Mouse (Mus musculus) WW6 (cell line): ENCODE results near the gene Ttc1.

Experiments used
- DNase-seq: peaks from one replicate; pipeline ENCODE4 v3.0.0-alpha.2; 2013; ENCODE audit warnings: low read depth, low spot score

Ttc1 gene

GRCm38 (mm10) chr11:43747233-43748226 lies at the start of gene Ttc1:
TSS of gene Ttc1 (minus strand) at chr11:43748008.
- peak; percentile 95 for DNase-seq

DNA sequence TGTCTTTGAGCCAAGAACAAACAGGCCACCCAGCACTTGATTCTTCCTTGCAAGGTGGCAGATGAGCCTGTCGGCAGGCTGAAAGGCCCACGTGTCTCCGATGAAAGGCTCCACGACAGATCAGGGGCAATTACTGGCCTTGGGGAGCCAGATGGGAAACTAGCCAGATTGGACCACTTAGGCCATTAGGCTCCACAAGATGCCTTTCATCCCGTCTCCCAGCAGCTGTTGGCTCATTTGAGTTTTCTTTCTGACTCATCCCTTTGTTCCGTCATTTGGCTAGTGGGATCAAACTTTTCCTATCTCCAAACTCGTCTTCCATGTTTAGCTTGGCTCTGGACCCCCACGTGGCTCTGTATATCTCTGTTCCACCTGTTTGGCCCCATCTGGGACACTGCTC lies 48.2 kb upstream of the Ttc1 start:
- no peak for DNase-seq

GRCm38 (mm10) chr11:43790446-43790845 lies 42.6 kb upstream of the Ttc1 start:
- DNase-seq, result no peak

GRCm38 (mm10) chr11:43783772-43784171 lies 36.0 kb upstream of the Ttc1 start:
- DNase-seq, result no peak

DNA sequence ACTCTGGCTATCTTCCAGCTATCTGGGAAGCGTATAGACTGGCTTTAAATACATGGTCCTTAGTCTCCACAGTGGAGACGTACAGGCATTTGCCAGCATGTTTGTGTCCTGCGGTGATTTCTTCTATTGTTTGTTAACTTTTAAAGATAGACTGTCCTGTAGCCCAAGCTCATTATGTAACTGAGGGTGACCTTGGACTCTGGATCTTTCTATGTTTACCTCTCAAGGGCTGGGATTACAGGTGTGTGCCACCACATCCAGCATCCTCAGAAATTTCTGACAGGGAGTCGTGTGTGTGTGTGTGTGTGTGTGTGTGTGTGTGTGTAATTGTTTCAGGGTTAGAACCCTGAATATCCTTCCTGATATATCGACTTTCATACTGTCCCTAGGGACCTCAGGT lies 35.3 kb upstream of the Ttc1 start:
- no peak for DNase-seq

- no peak for DNase-seq
Measured at GRCm38 (mm10) chr11:43779551-43779950, 31.7 kb upstream of the Ttc1 start.

DNA sequence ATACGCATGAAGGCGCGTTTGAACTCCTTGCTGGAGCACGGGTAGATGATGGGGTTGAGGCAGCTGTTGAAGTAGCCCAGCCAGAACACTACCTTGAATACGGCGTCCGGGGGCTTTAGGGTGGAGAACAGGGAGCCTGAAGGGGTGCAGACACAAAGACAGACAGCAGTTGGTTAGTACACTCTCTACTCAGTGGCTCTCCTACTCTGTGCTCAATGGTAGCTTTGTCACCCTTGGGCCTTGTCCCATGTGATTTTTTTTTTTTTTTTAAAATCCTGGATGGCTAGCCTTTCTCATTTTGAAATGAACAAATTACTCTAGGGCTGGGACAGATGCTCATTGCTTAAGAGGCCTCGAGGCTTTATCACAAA lies 28.5 kb upstream of the Ttc1 start:
- no peak for DNase-seq

GRCm38 (mm10) chr11:43775469-43776323 lies 27.9 kb upstream of the Ttc1 start:
- DNase-seq, result no peak

DNA sequence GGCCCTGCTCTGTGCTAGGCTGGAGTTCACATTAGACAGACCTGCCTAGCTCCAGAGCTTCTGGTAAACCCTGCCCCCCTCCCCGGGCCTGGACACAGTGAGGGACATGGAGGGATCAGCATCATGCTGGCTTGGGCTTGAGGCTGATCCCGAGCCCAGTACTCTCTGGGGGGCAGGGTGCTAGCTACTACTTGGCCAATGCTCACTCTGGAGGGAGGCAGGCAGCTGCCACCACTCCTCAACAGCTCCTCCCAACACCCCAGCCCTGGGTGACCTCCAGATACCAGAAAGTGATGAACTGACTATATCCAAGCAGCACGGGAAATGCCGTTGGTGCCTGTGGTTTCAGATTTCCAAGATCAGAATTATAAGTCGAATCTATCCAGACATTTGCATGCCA lies 25.9 kb upstream of the Ttc1 start:
- no peak for DNase-seq

- DNase-seq, result no peak
Measured at GRCm38 (mm10) chr11:43770110-43770509, 22.3 kb upstream of the Ttc1 start.

GRCm38 (mm10) chr11:43767749-43768148 lies 19.9 kb upstream of the Ttc1 start:
- DNase-seq, result no peak

- DNase-seq, result peak; percentile 81
Measured at GRCm38 (mm10) chr11:43766922-43767648, 19.3 kb upstream of the Ttc1 start.

DNA sequence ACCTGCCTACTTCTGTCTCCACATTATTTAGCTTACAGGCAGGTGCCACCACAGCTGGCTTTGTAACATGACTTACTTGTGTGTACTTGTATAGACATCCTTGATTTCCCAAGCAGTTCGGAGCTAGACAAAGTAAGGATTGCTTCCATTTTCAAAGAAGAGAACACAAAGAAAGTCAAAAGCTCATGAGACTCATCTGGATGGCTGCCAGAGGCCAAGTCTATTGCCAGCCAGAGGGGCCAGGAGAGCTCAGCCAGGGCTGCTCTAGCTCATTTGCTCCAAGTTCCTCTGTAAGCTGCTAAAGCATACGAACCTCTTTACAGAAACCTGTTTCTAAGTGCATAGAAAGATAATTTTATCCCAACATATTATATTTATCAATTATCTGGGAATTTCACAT lies 10.6 kb upstream of the Ttc1 start:
- DNase-seq, result no peak

- no peak for DNase-seq
Measured at GRCm38 (mm10) chr11:43755411-43755810, 7.6 kb upstream of the Ttc1 start.

- DNase-seq, result no peak
Measured at GRCm38 (mm10) chr11:43754568-43754967, 6.8 kb upstream of the Ttc1 start.

GRCm38 (mm10) chr11:43751542-43751941 lies 3.7 kb upstream of the Ttc1 start:
- DNase-seq, result no peak

- no peak for DNase-seq
Measured at GRCm38 (mm10) chr11:43728737-43729301, 19.0 kb downstream of the Ttc1 start.

GRCm38 (mm10) chr11:43727796-43728195 lies 20.0 kb downstream of the Ttc1 start:
- DNase-seq, result no peak

DNA sequence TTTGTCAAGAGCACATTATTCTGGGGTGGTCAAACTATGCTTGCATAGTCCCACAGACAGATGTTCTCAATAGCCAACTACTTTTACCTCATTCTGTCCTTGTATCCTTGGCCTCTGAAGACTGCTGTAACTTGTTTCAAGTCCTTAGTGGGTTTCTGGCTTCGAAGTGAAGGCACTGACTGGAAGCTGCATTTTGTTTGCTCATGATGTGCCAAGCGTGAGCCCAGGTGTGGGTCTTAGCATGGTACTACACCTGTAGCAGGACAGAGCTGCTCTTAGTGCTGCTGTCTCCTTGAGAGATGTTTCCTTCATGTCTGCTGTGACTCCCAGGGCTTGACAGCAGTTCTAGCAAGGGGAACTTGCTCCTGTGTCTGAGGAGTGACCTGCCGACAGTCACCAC lies 24.4 kb downstream of the Ttc1 start:
- DNase-seq, result no peak

GRCm38 (mm10) chr11:43712178-43712577 lies 35.6 kb downstream of the Ttc1 start:
- no peak for DNase-seq

GRCm38 (mm10) chr11:43708409-43708808 lies 39.4 kb downstream of the Ttc1 start:
- no peak for DNase-seq
